Mouse (Mus musculus) liver (tissue): ENCODE data around the gene Gm12569.

Experiments used
- DNase-seq: peaks from one replicate; pipeline ENCODE4 v3.0.0-alpha.2; 2020; ENCODE audit warnings: mixed read lengths

Gene Gm12569

GRCm38 (mm10) chr11:51220308-51220707, at the start of gene Gm12569:
Gene Gm12569 (plus strand): TSS chr11:51220473.
- DNase-seq, result no peak

GRCm38 (mm10) chr11:51202726-51203125, 17.5 kb upstream of the Gm12569 start:
- DNase-seq, result no peak

- no peak for DNase-seq
These were observed 12.5 kb upstream of the Gm12569 start for GRCm38 (mm10) chr11:51207758-51208157.

- no peak for DNase-seq
These were observed 8.8 kb upstream of the Gm12569 start for GRCm38 (mm10) chr11:51211426-51211825.

GRCm38 (mm10) chr11:51214021-51214420, 6.3 kb upstream of the Gm12569 start:
- DNase-seq, result no peak

GRCm38 (mm10) chr11:51219396-51219980, 785 bp upstream of the Gm12569 start:
- DNase-seq, result no peak

- no peak for DNase-seq
These were observed 6.8 kb downstream of the Gm12569 start for GRCm38 (mm10) chr11:51227104-51227503.

- DNase-seq, result no peak
These were observed 14.4 kb downstream of the Gm12569 start for GRCm38 (mm10) chr11:51234626-51235025.

GRCm38 (mm10) chr11:51242897-51243296, 22.6 kb downstream of the Gm12569 start:
- no peak for DNase-seq

GRCm38 (mm10) chr11:51257006-51257405, 36.7 kb downstream of the Gm12569 start:
- no peak for DNase-seq

GRCm38 (mm10) chr11:51261680-51262219, 41.5 kb downstream of the Gm12569 start, which contains the start of gene Clk4:
Gene Clk4 (plus strand): TSS chr11:51261730.
- no peak for DNase-seq

- DNase-seq, result peak; percentile 100
These were observed 42.3 kb downstream of the Gm12569 start, which contains the start of gene BC049762 for GRCm38 (mm10) chr11:51262342-51263285. Gene BC049762 (minus strand): TSS chr11:51263046.

- DNase-seq, result peak; percentile 60
These were observed 43.1 kb downstream of the Gm12569 start for GRCm38 (mm10) chr11:51263286-51263831.

GRCm38 (mm10) chr11:51264352-51264751, 44.1 kb downstream of the Gm12569 start:
- peak; percentile 46 for DNase-seq

GRCm38 (mm10) chr11:51265326-51265725, 45.1 kb downstream of the Gm12569 start:
- DNase-seq, result peak; percentile 38

GRCm38 (mm10) chr11:51274418-51274817, 54.1 kb downstream of the Gm12569 start:
- no peak for DNase-seq
